Mouse (Mus musculus) induced T-regulatory cell, adult 2 months (primary cell): Measurements from ENCODE around the gene 4930447C04Rik.

Experiments
- DNase-seq: peaks from one replicate; pipeline ENCODE4 v3.0.0-alpha.2; 2012; ENCODE audit warnings: low read depth

The 4930447C04Rik gene

DNA sequence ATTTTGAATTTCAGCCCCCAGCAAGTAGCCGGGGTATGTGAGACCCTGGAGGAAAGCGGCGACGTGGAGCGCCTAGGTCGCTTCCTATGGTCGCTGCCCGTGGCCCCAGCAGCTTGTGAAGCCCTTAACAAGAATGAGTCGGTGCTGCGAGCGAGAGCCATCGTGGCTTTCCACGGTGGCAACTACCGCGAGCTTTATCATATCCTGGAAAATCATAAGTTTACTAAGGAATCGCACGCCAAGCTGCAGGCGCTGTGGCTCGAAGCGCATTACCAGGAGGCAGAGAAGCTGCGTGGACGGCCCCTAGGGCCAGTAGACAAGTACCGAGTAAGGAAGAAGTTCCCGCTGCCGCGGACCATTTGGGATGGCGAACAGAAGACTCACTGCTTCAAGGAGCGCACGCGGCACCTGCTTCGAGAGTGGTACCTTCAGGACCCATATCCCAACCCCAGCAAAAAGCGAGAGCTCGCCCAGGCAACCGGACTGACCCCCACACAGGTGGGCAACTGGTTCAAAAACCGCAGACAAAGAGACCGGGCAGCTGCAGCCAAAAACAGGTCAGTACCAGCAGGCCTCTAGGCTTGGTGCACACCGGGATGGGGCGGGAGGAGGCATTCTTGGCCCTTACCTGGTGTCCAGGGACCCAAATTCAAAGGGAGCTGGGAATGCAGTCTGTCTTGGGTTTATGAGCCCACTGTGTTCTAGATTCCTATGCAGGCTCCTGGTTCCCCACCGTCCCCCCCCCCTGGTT, at the start of gene 4930447C04Rik:
Gene 4930447C04Rik (minus strand): TSS at position 704 of the 751 bp plus-strand sequence.
- DNase-seq = no peak

DNA sequence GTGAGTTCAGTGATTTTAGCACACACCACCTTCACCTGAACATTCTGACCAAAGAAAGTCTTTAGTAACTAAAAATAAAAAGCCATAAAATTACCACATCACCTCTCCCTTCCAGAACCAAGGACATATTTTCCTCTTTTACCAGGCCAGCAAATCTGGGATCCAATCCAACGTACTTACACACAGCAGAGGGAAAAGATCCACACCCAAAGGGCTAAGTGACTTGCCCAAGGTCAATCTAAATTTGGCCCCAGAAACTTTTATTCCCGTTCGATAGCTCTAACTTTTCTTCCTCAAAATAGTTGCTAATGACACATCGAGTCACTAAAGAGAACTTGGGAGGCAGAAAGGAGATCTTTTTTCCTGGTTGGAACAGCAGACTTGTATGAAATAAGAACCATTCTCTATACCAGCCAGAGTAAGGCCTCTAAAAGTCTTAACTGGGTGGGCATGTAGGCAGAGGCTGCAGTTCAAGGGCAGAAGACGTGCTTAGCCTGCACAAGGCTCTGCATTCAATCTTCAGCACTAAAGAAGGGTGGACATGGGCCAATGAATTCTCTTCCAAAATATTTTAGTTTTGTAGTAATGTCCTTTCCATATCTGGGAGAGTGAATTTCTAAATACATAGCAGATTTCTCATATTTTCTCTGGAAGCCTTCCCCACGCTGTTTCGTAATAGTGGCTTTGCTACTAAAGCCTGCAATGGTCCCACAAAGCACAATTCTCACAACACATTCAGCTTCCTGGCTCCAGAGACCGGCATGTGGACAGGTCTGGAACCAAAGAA, 42.7 kb upstream of the 4930447C04Rik start:
- DNase-seq = no peak

DNA sequence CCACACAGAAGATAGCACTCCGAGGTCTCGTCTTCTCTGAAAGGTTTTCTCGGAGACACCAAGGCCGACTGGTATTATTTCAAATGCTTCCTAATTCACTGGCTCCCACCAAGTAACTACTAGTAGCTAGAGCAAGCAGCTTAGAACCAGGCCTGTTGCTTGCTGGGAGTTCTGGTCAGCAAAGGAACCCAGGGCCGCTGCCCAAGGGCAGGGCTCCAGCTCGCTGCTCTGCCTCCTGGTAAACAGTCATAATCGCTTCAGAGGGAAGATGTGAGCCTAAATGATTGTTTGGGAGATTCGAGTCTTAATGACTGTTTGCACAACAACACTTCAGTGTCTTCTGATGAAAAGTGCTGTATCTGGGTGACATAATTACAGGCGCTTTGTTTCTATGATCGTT, 42.0 kb upstream of the 4930447C04Rik start:
- no peak for DNase-seq

DNA sequence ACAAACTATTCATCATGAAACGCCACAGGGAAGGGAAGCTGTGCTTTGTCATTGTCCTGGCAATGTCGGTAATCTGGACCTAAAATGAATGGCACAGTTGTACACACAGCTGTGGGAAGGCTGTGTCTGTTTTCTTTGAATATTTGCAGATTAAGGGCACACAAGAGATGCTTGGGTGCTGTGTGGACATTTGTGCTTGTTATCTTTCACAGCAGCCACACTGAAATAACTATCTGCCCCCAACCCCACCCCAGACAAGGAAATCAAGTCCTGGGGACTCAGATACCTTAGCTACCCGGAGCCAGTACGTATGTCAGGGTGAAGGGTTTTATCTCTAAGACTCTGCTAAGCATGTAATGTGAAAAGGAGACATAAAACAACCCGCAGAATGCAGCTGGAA, 38.7 kb upstream of the 4930447C04Rik start:
- no peak for DNase-seq

DNA sequence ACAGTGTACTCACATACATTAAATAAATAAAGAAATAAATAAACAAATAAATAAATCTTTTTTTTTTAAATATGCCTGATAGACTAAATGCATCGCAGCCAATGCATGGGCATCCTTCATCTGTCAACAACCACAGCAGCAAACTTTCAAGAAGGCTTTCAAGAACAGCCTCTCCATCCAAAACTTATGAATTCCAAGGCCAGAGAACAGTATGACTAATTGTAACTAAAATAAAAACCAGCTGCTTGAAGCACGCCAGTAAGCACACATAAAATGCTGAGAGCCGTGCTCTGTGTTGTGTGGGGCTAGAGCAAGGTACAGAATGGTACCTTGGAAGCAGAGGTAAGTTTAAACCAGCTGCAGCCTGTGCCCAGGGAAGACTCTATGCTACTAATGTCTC, 37.3 kb upstream of the 4930447C04Rik start:
- DNase-seq = no peak

DNA sequence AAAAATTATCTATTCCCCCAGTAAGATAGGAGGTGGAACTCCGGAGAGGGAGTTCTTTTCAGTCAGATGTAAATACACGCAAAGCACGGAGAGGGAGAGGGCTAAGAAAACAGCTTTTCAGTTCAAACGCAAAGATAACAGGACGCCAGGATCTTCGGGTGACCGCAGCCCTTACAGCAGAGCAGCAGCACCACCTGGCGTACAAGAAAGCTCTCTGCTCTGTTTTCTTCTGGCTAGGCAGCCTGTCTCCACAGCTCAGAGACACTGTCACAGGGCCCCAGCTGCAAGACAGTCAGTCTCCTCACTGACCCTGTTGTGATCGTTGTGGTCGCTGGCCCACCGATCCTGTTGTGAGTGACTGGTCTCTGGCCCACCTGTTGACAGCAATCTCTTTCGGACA, 36.1 kb upstream of the 4930447C04Rik start:
- DNase-seq = peak; percentile 77

DNA sequence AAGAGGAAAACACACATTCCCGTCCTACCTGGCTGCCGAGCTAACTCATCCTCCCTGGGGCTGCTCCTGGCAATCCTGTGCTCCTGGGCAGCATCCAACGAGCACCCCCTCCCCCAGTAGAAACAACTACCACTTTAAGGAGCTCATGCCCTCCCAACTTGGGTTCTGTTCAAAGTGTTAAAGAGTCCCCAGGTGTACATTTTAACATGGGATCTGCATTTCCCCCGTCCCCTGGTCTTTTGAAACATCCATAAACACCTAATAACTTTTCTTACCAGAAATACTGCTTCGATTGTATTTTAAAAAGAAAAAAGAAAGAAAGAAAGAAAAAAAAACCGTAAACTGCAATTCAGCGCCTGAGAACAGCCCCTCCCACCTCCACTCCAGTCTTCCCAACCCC, 35.6 kb upstream of the 4930447C04Rik start:
- DNase-seq = no peak

DNA sequence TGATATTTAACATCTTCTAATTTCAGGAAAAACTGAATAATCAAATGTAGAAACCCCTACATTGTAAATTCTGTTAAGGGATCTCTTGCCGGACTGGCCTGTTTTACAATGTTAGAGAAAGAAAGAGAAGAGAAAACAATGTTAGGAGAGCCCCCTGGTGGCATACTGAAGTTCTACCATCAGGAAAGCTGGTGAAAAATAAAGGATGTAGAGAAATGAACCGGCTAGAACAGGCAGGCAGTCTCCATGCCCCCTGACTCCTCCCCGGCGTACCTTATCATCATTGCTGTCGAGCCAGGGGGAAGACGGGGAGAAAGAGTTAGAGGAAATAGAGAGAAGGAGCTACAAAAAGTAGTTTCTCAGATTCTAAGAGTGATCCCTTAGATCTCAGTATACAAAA, 32.6 kb upstream of the 4930447C04Rik start:
- DNase-seq = peak; percentile 59

DNA sequence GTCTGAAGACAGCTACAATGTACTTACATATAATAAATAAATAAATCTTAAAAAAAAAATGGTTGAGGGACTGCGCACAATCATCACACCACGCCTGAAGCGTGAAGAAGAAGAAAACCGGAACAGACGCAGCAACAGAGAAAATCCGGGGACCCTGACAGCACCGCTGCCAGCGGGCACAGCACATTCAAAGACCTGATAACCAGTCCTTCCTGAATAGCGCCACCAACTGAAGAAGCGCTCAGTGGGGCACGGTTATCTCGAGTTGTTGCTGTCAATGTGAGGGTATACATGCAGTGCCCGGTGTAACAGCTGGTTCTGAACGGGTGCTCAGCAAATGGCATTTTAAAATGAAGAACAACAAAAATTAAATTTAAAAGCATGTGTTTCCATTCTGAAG, 30.0 kb upstream of the 4930447C04Rik start:
- DNase-seq = no peak

DNA sequence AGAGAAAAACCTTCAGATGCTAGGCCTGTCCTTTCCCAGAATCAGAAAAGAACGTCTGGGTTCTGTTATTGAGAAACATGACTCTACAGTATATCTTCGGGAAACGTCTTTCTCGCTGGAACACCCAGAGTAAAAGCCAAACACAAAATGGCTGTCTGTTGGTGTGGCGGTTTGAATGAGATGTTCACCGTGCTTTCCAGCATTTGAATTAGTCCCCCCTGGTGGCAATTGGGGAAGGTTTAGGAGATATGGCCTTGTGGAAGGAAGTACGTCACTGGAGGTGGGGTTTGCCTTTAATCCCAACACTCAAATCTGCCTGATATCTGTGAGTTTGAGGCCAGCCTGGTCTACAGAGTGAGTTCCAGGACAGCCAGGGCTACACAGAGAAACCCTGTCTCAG, 27.0 kb upstream of the 4930447C04Rik start:
- no peak for DNase-seq

DNA sequence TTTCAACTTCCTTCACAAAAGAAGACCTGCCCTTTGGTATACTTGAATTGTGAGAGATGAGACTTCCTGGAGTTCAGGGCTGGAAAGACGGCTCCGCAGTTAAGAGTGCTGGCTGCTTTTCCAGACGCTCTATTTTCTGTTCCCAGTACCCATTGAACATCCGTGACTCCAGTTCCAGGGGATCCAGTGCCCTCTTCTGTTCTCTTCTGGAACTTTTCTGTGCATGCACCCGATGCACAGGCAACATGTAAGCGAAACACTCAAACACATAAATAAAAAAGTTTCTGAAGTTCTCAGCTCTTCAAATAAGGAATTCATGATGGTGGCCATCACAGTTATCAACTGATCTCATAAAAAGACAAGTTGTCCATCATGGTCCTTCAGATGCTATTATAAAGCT, 22.2 kb upstream of the 4930447C04Rik start:
- no peak for DNase-seq

DNA sequence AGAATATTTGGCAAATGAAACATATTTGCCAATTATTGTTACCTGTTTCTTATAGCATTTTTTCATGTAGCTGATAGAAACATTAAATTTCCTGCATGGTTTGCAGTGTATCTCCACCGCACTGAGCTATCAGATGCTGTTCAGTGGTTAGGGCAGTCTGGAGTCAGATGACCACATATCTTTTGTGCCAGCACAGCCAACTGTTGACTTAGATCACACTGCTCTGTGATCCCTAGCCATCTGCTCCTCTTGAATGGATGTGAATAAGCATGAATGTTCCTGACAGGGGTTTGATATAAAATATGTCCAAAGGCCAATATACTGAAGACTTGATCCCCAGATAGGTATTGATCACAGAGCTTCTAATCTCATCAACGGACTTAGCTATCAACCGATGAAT, 17.9 kb upstream of the 4930447C04Rik start:
- DNase-seq = no peak

DNA sequence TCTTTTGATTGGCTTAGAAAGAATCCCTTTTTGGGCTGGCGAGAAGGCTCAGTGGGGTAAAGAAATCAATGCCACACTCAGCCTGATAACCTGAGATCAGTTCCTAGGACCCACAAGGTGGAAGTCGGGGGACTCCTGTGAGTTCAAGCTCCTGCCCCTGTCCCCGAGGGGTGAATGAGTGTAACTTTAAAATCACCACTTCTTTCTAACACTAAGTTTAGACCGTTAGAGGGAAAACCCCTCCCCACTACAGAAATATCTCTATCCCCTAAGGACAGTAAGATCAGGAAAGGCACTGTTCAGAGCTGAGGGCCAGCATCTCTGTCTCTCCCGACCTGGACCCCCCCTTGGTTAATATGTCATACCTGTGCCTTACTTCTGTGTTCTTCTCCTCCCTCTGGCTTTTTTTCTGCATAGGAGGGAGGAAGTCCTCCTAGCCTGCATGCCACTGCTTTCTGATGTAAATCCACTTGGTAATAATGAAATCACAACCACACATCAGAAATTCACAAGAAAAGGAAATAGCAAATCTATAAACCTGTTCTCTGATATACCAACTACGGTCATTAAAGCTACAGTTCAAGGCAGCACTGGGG, 17.4 kb upstream of the 4930447C04Rik start:
- no peak for DNase-seq

DNA sequence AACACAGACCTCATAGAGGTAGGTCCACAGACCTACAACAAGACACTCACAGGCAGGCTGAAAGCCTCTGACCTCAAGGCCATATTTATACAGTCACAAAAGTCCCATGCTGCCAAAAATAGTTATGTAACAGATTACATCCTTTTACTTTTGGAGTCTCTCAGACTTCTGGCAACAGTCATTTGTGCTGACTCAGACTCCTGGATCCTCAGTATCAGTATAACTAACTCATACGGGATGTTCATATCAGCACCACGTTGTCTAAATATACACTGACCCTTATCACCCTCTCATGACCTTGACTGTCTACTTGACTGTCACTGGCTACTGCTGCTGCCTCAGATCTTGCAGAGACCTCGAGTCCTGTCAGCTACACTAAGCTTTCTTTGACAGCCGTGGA, 14.3 kb upstream of the 4930447C04Rik start:
- no peak for DNase-seq

DNA sequence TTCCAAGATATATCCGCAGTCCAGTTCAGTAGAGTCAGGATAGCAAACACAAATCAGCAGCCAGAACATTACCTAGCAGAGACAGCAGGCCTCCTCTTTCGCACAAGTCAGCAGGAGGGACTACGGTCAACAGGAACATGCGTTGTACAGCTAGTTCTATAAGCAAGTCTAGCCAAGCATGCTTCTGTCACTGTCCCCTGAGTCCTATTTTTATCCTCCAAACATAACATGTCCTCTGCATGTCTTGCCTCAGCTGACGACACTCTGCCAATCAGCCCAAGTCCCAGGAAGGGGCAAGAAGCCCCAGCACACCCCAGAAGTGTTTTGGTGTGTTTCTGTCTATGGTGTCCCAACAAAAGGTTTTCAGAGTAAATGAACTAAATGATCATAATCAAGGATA, 13.3 kb upstream of the 4930447C04Rik start:
- DNase-seq = no peak

DNA sequence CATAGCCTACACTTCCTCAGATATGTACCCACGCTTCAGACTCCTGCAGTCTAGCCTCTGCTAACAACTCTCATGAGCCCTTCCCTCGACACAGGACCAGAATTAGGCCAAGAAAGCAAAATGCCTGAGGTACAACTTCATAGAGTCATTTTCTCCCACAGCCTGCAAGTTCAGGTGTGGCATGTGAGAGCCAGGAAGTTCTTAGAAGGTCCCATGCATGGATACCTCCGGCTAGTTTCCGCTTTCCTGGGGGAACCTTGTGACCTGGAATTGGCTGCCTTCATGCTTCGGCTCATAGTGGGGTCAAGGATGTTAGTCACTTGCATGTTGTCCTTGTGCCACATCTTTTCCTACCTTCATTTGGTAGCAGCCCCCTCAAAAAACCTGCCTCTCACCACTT, 12.5 kb upstream of the 4930447C04Rik start:
- DNase-seq = no peak

DNA sequence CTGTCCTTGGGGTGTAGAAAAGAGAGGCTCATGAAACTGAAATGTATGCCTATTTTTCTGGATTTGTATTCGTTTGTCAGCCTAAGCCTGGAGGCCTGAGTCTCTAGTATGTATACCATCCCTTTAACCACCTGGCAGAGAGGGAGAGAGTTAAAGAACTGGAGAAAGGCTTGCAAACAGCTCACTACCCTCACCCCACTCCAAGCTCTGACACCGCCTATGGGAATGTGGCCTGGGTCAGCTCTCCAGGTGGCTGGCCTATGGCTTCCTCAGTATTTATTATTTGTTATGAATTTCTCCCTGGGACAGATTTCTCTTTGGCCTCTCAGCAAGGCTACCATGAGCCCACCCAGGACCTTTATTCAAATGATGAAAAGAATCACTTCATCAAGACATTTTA, 6.8 kb upstream of the 4930447C04Rik start:
- DNase-seq = no peak

DNA sequence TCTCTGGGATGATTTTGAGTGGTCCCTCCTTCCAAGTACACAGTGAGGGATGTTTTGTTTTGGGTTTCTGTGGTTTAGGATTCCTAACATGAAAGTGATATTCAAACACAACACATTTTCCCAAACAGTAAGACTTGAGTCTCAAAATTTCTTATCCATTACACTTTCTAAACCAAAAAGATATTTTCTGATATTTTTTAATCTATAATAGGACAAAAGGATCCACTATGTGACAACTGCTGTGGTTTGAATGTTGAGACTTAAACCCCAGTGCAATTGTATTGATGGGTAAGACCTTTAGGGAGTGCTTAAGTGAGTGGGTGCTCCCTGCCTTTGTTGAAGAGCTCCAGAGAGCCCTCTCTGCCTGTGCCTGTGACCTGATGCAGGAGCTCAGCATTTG, 6.2 kb upstream of the 4930447C04Rik start:
- no peak for DNase-seq

DNA sequence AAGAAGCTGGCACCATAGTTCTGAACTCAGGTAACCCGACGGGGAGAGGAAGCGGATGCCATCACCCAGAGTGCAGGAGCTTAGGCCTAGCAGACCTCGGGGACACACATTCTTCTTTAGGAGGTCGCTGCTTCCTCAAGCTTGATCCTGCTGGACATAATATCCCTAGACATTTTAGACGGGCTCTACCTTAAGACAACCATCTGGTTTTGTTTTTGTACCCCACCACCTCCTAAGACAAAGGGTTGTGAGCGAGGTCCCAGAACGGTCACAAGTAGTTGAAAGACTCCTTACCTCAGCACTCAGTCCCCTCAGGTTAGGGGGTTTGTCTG, 5.5 kb upstream of the 4930447C04Rik start:
- DNase-seq = no peak

DNA sequence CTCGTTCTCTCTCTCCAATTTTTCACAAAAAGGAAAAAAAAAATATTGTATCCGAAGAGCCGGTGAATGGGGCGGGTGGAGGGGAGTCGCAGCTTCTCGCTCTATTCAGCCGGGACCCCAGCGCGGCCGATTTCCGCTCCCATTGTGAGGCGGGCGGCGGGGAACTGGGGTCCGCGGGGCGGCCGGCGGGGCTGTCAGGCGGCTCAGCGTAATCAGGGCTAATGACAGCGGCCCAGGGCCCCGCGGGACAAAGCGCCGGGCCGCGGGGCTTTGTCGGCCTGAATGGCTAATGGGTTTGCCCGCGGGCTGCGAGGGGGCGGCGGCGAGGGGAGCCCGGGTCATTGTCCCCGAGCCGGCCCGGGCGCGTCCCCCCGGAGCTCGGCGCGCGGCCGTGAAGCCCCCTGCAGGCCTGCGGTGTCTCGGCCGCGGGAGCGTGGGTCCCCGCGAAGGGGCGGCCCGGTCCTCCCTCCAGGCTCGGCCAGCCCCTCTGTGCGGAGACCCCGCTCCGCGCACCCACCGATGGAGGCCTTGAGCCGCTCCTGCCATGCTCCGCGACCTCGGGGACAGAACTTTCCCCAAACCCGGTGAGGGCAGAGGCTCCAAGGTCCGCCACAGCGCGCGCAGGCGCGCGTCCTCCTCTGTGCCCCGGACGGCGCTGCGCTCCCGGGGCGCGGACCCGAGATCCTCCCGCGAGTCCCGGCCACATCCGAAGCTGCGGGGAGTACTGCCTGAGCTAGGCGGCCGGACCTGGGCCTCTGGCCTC, 4.9 kb upstream of the 4930447C04Rik start:
- DNase-seq = no peak

DNA sequence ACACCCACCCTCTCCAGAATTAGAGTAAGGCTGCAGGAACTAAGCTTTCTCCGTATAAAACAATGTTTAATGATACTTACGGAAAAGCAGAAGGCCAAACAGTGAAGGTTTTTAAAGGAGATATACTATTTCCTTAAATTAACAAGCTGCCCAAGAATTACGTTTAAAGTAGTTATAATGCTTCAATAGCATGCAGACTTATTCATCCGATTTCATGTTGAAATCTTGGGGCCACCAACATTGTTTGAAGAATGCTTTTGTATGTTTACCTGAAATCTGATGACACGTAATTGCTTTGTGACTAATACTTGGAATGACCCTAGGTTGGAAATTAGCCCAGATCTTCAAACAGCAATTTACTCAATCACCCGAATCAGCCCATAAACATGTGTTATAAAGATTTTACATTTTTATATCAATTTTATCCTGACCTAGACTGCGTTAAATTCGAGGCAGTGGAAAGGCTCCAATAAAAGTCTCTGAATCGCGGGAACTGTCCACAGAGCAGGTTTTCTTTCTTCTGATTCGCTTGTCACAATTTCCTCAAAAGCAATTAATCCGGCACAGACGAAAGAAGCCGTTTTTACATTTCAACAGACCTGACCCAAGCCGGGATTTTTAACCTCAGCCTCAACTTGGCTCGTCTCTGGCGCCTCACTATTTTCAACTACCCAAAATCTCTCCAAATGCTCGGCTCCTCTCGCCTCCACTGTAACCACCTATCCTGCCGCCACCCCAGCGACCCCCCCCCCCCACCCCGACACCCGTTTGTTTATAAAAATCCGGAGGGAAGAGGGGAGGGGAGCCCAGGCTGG, 4.0 kb upstream of the 4930447C04Rik start:
- no peak for DNase-seq
